Mouse (Mus musculus) telencephalon, adult 2 months (tissue): ENCODE measurements around the gene Atp10b.
"Not testable (repeated sequence)": the region's sequence is repeated elsewhere in the genome, so short reads cannot be mapped to it uniquely, and the experiment has no call there.

Source experiments
- DNase-seq: peaks from one replicate; pipeline ENCODE4 v3.0.0-alpha.2; 2011; ENCODE audit warnings: low read depth, low spot score

The Atp10b gene

DNA sequence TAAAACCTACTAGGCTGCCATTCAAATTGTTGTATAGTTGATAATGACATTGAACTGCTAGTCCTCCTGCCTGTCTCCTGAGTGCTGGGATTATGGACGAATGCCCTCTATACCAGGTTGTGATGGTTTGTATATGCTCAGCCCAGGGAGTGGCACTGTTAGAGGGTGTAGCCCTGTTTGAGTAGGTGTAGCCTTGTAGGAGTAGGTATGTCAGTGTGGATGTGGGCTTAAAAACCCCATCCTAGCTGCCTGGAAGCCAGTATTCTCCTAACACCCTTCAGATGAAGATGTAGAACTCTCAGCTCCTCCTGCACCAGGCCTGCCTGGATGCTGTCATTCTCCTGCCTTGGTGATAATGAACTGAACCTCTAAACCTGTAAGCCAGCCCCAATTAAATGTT lies at the start of gene Atp10b:
TSS of gene Atp10b (plus strand) at position 301 of the 400 bp plus-strand sequence.
- DNase-seq, result no peak

DNA sequence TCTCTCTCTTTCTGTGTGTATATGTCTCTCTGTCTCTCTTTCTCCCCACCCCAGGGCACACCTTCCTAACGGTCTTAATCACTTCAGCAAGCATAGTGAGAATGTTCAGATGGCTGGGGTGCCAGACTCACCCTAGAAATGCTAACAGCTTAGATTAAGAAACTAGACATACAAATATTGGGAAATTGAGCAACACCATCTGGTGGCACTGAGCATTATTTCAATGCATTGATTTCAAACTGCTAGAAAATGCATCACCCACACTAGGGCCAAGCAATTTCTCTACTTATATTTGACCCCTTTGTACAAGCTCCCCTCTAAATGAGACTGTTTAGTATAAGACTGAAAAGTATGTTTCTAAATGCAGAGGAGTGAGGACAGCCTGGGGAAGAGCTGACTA lies 48.3 kb upstream of the Atp10b start:
- no peak for DNase-seq

- no peak for DNase-seq
Measured at GRCm38 (mm10) chr11:43125908-43126477, 23.7 kb upstream of the Atp10b start.

DNA sequence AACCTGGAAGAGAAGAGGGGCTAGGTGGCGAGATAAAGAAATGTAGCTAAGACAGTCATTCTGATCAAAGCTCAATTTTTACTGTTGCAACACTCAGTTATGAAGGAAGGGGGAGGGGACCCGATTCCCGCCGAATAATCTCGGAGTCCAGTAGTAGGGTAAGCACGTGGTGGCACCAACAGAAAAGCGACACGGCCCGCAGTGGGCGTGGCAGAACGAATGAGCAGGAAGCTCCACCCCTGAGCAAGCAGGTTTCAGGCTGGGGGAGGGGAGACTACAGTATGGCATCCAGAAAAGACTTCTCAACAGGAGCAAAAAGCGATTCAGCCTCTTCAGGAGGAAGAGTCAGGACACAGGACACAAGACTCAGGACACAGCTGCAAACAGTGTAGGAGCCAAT lies 23.1 kb upstream of the Atp10b start:
- not testable (repeated sequence) for DNase-seq

DNA sequence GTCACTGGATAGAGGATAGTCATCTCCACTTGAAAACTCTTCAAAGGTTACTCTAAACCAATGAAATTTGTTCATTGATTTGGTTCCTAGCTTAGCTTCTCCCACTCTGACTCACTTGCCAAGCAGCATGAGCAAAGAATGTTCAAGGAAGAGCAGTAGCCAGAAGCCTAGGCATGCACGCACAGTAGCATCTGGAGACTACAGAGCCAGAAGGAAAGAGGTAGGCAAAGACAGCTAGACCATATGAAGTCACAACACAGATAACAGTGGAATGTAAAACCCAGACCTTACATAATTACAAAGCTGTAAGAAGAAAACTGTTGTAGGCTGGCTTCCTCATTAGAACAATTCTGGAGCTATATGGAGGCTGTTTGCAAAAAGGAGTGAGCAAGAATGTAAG lies 8.4 kb upstream of the Atp10b start:
- DNase-seq, result peak; percentile 72

GRCm38 (mm10) chr11:43142811-43143210 lies 6.9 kb upstream of the Atp10b start:
- DNase-seq, result no peak

DNA sequence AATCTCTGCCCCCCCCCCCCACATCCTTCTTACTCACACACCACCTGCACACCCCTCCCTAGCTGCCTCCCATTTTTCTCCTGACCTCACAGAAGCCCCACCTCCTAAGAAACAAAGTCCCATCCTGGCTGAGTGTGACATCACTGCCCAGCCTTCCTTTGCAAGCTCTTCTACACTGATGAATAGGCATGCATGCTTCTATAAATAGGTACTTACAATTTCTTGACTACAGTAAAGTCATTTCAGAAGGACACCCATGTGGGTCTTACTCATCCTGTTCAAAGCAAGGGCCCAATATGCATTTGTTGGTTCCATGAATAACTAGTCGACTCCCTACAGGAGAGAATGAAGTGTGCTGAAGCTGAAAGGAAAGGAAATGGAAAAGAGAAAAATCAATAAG lies 5.5 kb upstream of the Atp10b start:
- no peak for DNase-seq

GRCm38 (mm10) chr11:43144882-43145281 lies 4.8 kb upstream of the Atp10b start:
- DNase-seq, result not testable (repeated sequence)

- no peak for DNase-seq
Measured at GRCm38 (mm10) chr11:43147380-43147779, 2.3 kb upstream of the Atp10b start.

- DNase-seq, result no peak
Measured at GRCm38 (mm10) chr11:43148341-43148740, 1.3 kb upstream of the Atp10b start.

GRCm38 (mm10) chr11:43155004-43155403 lies 5.3 kb downstream of the Atp10b start:
- DNase-seq, result peak; percentile 23

DNA sequence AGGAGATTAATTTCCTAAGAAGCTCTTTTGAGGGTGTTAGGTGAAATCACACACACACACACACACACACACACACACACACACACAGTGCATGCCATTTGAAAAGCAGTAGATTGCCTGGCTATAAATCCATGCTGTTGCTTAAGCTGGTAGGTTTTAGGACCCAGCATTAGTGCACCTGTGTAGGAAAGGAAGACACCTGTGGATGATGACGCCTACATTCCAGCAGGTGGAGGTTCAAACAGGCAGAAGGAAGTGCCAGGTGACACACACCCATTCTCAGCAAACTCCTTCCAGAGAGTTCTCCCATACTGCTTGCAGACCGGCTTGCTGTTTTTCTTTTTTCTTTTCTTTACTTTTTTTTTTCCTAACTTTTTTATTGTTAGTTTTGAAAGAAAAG lies 5.7 kb downstream of the Atp10b start:
- DNase-seq, result no peak

DNA sequence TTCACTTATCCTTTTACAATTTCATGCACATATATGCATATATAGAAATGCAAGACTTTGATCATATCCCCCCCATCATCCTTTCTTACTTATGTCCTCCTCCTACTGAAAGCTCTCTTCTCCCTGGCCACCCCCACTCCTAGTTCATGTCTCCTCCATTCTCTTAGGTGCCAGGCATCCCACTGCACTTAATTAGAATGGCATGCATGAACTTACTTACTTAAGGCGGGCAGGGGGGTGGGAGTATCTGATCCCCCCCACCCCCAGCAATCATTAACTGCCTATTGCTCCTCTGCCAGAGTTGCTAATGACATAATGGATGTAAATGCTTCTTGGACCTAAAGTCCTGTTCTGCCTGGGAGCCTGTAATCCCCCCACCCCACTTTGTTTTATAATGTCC lies 9.1 kb downstream of the Atp10b start:
- DNase-seq, result no peak

DNA sequence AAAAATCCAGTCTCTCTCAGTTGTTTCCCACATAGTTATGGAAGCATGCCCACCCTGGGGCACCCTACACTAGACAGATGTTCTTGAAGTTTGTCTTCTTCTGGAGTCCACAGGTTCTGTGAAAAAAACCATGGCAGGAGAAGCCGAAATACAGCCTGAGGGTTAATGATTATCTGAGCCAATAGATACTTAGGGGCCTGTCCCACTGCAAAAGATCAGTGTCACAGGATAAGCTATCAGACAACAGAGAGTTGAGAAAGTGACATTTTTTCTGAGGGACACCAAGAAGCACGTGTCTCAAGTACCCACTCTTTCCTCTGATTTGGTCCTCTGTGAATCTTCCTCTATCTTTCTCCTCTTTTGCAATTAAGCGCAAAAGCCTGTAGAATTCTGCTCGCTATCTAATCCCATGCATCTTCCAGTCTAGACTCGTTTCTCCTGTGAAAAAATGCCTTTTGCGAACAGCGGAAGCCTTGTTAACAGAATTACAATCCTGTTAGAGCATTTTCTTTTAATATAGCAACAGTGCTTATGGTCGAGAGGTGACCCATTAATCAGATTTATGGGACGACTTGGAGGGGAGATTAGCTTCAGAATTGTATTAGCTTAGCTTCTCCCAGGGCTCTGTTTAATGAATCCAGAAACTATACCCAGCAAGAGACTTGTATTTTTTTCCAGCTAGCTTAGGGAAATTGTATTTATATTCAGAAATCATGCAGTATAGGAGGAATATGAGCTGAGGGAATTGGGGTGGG lies 10.7 kb downstream of the Atp10b start:
- no peak for DNase-seq

- no peak for DNase-seq
Measured at GRCm38 (mm10) chr11:43170601-43171000, 20.9 kb downstream of the Atp10b start.

GRCm38 (mm10) chr11:43174359-43175116 lies 24.9 kb downstream of the Atp10b start:
- no peak for DNase-seq

DNA sequence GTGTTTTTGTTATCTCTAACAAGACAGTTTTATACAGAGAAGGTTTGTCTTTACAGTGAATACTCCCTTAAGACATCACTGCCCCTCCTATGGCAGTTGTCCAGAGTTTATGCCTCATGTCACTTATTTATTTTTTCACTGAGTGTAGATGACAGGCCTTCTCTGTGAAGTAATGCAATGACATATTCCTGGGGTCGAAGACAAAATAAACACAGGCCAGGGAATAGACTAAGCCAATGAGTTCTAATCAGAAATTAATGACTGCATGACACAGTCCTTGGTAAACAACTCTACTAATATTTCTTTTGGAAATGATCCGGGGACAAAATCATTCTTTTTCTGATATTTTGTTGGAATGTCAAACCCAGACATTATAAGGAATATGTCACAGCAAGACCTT lies 32.7 kb downstream of the Atp10b start:
- DNase-seq, result no peak

DNA sequence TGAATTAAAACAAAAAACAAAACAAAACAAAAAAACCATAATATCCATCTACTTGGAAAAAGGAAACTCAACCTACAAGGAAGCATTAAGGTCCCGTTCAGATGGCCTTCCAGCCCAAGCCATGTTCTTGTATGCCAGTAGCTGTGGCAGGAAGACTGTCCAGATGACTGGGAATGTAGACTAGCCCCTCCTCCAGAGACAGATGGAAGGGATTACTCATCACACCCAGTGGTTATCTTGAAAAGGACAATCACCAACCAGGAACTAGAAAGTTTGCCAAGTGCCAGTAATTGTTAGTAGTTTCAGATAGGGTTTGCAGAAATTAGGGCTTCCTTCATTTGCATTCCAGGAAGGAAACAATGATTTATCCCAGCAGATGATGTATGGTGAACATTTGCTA lies 33.1 kb downstream of the Atp10b start:
- peak; percentile 15 for DNase-seq

- no peak for DNase-seq
Measured at GRCm38 (mm10) chr11:43183457-43183856, 33.8 kb downstream of the Atp10b start.

GRCm38 (mm10) chr11:43186291-43186690 lies 36.6 kb downstream of the Atp10b start:
- DNase-seq, result no peak

GRCm38 (mm10) chr11:43189817-43190593 lies 40.3 kb downstream of the Atp10b start:
- peak; percentile 52 for DNase-seq

- DNase-seq, result no peak
Measured at GRCm38 (mm10) chr11:43198811-43199210, 49.1 kb downstream of the Atp10b start.
